Mouse (Mus musculus) spleen, postnatal 4 days (tissue): Measurements from ENCODE around the gene Med24.
"Not testable (repeated sequence)": the region's sequence is repeated elsewhere in the genome, so short reads cannot be mapped to it uniquely, and the experiment has no call there.

Experiments
- DNase-seq, 2 experiments: peaks; one replicate each; pipeline ENCODE4 v3.0.0; 2022; ENCODE audit warnings: low spot score in 2 of 2

Med24 gene

GRCm38 (mm10) chr11:98695408-98695807, 33.8 kb downstream of the Med24 start:
- no peak for DNase-seq

GRCm38 (mm10) chr11:98694301-98694700, 34.9 kb downstream of the Med24 start:
- no peak for DNase-seq

- no peak for DNase-seq
Measured at GRCm38 (mm10) chr11:98693746-98694145, 35.5 kb downstream of the Med24 start.

GRCm38 (mm10) chr11:98693201-98693600, 36.0 kb downstream of the Med24 start:
- DNase-seq = no peak

- no peak for DNase-seq
Measured at GRCm38 (mm10) chr11:98688009-98688408, 41.2 kb downstream of the Med24 start.

GRCm38 (mm10) chr11:98686976-98687375, 42.3 kb downstream of the Med24 start:
- no peak for DNase-seq

- DNase-seq = no peak
Measured at GRCm38 (mm10) chr11:98685642-98686041, 43.6 kb downstream of the Med24 start.

GRCm38 (mm10) chr11:98682811-98683210, 46.4 kb downstream of the Med24 start:
- DNase-seq = no peak

- peak; percentile 97 to 98 for DNase-seq
Measured at GRCm38 (mm10) chr11:98681786-98682745, 47.2 kb downstream of the Med24 start, which contains the start of gene Psmd3. Psmd3 (plus strand) TSS chr11:98682554.

GRCm38 (mm10) chr11:98681186-98681585, 48.0 kb downstream of the Med24 start:
- no peak for DNase-seq

GRCm38 (mm10) chr11:98680595-98680994, 48.6 kb downstream of the Med24 start:
- not testable (repeated sequence) for DNase-seq

- no peak for DNase-seq
Measured at GRCm38 (mm10) chr11:98680023-98680422, 49.2 kb downstream of the Med24 start.

- no peak for DNase-seq
Measured at GRCm38 (mm10) chr11:98675829-98676363, 53.3 kb downstream of the Med24 start.

GRCm38 (mm10) chr11:98673136-98673535, 56.1 kb downstream of the Med24 start:
- peak; percentile 67 to 82 for DNase-seq

GRCm38 (mm10) chr11:98672482-98672881, 56.8 kb downstream of the Med24 start:
- DNase-seq = no peak

- DNase-seq = peak in 1 of 2 experiments; percentile 26
Measured at GRCm38 (mm10) chr11:98671857-98672256, 57.4 kb downstream of the Med24 start.

- no peak for DNase-seq
Measured at GRCm38 (mm10) chr11:98671284-98671815, 57.9 kb downstream of the Med24 start.

- DNase-seq = no peak
Measured at GRCm38 (mm10) chr11:98668984-98669383, 60.3 kb downstream of the Med24 start.

GRCm38 (mm10) chr11:98664091-98664490, 65.1 kb downstream of the Med24 start, which contains the start of gene Gsdma:
Gsdma (plus strand) TSS chr11:98664351.
- no peak for DNase-seq

GRCm38 (mm10) chr11:98660517-98660916, 68.7 kb downstream of the Med24 start:
- DNase-seq = peak in 1 of 2 experiments; percentile 31

- DNase-seq = peak; percentile 53 to 80
Measured at GRCm38 (mm10) chr11:98655076-98655475, 74.2 kb downstream of the Med24 start.
